Mouse (Mus musculus) cerebellum, postnatal 10 days (tissue): ENCODE results near the gene Fam160a1.
A peak's percentile ranks its signal among the peaks of the same experiment; 100 is the strongest.

ENCODE experiments used
- DNase-seq, 2 experiments: peaks; one replicate each; pipeline ENCODE4 v3.0.0; 2021; ENCODE audit warnings: mixed read lengths in 2 of 2

Fam160a1 gene

DNA sequence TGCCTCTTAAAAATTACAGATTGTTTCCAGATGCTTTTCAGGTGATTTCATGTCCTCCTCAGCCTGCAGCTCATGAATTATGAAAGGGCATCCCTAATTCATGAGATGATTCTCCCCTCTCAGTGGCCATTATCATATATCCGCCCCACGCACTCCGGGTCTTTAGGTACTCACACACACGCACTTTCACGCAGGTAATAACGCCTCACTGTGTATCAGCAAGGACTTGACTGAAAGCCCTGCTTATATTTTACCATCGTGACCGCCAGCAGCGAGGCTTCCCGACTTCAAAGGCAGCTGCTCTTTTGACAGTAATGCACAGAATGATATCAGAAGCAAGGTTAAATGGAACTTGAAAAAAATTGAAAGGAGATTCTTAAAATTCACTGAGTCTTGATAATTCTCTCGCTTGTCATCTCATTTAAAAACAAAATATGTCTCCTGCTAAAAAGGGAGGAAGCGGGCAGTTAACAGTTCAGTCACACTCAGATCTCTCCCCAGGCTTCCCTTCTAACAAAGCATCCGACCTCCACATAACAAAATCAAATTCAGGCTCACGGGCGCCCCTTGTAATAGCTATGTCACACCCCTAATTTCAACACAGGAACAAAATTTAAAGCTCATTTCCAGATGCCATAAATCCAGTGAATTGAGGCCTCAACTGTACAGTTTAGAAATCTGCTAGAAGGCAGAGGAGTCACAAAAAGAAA is 3.9 kb upstream of the Fam160a1 start:
- DNase-seq = no peak

DNA sequence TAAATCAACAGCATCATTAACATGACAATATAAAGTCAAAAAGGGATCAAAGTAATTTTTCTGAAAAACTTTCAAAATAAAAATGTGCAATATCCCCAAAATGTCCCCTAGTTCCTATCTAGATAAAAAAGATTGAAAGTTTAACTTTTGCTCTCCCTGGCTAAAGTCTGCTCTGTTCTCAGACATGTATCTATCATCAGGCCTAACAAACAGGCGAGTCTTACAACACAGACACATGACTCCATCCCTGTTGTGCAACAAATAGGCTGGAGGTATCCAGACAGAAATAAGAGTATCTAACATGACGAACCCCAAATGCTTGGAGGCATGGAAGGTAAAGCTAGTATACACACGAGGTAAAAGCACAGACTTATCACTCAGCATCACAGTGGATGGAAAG is 2.2 kb upstream of the Fam160a1 start:
- DNase-seq = no peak

DNA sequence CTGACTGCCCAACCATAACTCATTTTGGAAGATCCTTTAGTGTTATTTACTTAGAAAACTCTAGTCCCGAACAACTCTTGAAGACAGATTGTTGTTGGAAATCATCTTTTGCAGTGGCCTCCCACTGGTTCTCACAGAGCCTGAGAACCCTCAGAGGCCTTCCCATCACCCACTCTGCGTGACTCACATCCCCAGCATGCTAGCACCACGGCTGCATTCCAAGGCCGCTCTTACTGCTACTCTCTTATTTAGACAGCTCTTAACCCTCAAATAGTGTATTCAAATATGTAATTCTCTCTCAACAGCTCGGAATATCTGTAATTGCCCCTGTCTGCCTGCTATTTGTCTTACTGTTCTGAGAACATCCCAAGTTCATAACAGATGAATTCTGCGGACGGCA is 2.9 kb downstream of the Fam160a1 start:
- no peak for DNase-seq

DNA sequence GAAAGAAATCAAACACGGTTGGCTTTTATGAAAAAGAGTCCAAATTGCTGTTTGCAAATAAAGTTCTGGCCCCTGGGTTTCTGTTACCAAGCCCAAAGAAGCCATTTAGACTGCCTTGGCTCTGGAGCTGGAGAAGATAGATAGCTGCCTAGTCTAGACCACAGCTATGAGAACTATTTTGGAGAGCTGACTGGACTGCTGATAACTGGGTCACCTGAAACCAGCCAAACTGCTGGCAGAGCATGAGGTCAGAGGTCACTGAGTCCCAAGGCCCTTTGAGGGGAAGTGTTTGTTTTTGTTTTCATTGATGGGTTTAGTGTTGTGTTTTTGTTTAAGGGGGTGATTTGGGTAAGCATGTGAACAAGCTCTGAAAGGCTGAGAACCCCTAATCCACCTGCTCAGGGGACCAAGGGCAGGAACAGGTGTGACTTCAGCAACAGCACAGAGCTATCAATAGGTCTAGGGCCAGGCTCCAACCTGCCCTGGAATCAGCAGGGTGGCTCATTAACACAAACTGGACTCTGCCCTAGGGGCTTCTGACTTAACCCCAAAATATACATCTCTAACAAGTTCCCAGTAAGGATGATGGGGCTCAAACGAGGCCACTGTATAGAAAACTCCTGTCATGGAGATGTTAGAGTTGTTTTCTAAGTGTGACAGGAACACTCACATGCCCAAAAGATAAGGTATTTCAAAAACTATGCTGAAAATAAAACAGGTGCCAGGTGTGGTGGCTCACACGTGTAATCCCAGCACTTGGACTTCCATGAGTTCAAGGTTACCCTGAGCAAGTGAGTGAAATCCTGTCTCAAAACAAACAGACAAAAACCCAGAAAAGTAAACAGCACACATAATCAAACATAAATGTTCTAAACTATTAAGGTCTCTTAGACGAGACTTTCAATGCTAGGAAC is 3.7 kb downstream of the Fam160a1 start:
- no peak for DNase-seq

DNA sequence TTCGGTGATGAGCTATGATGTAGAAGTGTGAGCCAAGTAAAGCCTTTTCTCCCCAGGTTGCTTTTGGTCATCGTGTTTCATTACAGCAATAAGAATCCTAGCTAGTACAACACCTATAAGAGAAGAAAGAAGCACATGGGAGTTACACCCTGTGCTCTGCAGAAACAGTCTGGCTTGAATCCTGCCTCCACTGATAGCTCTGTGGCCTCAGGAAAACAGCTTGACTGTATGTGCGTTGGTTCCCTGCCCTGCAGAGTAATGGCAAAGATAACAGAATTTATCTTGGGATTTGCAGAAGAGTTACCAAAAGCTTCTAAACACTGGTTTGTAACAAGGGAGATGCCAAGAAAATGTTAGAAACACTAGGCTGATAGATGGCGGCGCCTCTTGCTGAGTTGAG is 5.1 kb downstream of the Fam160a1 start:
- no peak for DNase-seq

DNA sequence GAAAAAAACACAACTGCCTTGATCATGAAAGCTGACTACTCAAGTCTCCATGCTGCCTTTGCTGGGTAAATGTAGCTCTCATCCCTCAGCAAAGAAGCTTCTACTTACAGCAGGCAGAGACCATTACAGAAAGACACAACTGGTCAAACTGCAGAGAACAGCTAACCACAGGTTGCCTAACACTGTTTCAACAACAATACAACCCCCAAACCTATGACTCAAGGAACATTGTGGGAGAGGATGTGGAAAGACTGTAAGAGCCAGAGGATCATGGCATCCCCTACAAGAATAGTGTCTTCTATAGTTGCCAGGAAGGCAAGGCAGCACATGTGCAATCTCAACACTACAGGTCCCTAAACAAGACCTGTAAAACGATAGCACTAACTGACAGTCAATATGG is 23.9 kb downstream of the Fam160a1 start:
- no peak for DNase-seq

DNA sequence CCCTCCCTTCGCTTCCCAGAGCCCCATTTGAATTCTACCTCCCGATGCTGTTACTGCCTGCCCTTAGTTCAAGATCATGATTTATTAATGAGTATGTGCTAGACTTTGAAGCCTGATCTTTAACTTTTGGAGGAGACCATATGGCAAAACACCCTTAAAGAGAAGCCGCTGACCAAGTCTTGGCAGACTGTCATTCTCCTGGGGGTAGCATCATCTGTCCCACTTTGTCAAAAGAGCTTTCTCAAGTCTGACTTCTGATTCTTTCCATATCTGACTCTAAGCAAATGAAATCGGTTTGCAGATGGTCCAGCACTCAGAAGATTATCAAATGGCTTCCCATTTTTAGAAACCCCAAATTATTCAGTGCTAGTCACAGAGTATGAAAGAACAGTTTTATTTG is 27.3 kb downstream of the Fam160a1 start:
- peak; percentile 32 to 67 for DNase-seq

DNA sequence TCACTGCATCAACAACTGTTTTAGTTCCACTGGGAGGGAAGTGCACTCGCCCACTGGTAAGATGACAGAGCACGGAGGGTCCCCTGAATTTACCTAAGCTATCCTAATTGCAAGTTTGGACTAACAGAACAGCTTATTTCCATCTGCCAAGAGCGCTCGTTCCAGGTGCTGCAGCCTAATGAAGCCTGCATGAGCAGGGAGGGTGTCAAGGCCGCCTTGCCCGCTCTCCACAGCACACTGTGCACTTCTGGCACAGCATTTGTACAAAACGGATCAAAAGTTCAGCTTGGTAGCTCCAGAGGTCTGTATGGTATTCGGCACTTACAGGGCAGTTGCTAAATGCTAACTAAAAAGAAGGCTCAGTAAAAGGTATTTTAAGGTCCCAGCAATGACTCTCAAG is 30.6 kb downstream of the Fam160a1 start:
- DNase-seq = no peak

DNA sequence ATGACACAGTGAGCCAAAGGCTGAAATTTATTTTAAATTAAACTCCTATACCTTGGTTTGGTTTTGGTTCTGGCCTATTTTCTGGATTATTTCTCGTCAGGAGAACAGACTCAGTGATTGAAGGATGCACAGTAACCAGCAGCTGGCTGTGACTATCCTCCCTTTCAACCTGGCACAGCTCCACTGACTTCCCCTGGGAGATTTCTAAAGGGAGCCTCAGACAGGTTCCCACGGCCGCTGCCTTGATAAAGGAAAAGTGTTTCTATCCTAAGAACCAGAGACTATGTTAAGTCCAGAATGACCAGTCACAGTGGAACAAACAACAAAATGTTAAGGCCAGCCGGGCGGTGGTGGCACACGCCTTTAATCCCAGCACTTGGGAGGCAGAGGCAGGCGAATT is 36.2 kb downstream of the Fam160a1 start:
- peak; percentile 29 to 49 for DNase-seq

DNA sequence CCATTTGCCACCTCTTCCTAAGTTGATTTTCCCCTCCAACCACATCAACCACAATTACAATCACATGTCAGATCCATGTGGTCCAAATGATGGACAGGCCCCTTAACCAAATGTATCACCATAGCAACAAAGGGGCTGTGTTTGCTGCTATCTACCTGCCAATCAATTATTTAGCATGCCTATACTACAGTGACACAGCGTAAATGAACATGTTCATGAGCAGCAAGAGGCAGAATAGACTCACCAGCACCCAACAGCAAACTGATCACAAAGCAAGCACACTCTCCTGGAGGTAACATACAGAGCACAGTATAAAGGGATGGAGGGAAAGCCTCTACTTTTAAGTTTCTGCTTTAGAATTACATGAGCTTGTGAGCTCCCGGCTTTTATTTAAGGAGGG is 36.8 kb downstream of the Fam160a1 start:
- no peak for DNase-seq

DNA sequence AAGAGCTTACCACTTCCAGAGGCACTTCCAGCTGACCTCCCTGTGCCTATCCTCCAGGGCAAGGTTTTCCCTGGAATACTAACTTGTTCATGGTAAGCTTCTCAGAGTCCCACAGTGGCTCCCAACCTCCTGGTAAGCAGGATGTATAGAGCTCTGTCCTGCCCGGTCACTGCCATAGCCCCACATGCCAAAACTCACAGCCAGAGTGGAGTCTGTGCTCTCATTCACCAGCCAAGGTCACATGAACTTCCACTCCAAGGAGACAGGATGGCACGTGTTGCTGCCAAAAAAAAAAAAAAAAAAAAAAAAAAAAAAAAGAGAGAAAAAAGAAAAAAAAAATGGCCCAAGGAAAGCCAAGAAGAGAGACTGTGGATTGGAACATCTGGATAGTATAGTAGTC is 39.2 kb downstream of the Fam160a1 start:
- no peak for DNase-seq

DNA sequence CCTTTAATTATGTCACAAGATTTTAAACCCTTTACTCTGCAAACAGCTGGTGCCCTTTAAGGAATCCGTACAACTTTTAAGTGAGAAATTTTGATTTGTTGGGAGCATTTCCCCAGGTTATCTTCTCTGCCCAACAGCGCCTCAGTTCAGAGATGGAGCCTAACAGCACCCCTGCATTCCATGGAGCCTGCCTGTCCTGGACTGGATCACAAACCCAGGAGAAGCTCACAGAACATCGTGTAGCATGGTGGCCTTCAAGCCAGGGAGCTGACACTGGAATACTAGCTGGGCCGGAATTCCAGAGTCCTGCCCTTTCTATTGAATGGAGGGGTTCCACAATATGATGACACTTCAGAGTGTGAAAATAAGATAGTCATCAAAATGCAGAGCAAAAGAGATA is 39.7 kb downstream of the Fam160a1 start:
- no peak for DNase-seq

DNA sequence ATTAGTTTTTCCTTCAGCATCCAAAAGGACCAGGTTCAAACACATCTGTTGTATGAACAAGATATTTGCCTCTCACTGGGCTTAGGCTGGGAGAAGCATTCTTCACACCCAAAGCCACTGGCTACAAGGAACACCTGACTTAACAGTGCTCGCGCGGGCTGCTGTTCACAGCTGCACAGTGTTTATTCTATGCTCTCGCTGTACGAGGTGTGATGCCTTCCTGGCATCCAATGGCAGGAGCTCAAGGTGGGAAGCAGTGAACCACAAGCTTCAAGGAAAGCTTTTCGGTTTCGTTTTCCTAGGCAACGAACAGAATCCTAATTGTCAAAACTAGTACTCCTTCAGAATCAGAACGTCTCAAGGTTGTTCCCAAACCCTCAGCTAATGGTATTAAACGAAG is 40.4 kb downstream of the Fam160a1 start:
- DNase-seq = no peak

DNA sequence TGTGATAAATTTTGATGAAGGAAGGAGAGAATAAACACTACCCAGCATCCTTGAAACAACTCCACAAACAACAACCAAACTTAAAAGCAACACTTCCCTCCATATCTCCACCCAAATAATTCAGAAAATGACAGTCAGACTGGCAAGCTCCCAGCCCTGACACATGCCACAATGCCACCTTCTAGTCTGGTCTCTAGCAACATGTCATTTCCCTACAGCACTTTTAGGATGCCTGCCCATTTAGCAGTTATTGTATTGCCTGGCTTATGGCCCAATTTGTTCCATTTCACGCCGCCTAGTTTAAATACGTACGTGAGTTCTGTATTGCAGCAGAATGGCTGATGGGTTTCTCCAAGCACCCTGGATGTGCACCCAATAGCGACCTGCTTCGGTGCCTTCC is 41.0 kb downstream of the Fam160a1 start:
- DNase-seq = peak in 1 of 2 experiments; percentile 20

DNA sequence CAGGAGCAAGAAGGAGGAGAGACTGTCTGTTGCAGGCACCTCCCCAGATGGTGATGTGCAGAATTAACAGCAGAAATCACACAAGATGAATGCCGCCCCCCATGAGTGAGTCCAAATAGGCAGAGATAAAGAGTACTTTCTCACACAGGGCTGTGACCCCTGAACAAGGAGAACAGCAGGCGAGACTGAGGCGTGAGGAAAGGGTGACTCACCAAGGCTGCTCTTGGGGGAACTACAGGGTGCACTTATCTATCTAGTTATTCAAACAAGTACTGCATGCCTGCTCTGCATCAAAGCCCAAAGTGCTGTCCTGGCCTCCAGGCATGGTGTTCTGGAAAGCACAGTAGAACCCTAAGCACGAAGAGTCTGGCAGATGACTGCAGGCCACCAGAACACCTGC is 43.2 kb downstream of the Fam160a1 start:
- peak; percentile 19 to 26 for DNase-seq

DNA sequence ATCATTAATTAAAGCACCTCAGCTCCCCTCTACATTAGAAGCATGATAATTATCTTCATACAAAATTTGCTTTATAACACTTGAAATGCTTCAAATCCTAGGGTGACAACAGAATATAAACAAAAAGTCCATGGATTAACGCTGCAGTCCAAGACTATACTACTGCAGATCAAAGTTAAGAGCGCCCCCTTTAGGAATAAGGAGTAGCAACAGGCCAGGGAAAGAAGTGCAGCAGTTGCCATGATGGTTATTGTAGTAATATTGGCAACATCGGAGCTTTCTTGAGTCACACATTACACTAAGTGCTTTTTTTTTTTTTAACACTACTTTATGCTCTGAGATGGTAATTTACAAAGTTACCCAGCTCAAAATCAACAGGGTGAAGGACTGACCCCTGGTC is 43.7 kb downstream of the Fam160a1 start:
- peak; percentile 22 to 41 for DNase-seq

DNA sequence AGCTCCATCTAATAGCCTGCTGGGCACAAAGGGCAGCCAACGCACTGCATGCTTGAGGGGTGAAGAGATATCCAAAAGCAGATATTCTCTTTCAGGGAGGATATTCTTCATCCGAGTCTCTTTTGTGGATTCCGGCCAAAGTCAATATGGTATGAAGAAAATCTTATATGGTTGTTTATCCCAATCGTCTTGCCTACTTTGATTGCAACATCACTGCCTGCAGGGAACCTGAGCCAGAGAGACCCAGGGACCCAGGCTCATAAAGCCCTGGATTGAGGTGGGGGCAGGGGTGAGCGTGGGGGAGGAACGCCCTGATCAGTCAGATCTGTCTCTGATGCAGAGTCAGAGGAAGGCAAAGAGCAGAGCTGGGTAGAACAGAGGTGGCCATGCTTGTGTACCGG is 52.2 kb downstream of the Fam160a1 start:
- no peak for DNase-seq

DNA sequence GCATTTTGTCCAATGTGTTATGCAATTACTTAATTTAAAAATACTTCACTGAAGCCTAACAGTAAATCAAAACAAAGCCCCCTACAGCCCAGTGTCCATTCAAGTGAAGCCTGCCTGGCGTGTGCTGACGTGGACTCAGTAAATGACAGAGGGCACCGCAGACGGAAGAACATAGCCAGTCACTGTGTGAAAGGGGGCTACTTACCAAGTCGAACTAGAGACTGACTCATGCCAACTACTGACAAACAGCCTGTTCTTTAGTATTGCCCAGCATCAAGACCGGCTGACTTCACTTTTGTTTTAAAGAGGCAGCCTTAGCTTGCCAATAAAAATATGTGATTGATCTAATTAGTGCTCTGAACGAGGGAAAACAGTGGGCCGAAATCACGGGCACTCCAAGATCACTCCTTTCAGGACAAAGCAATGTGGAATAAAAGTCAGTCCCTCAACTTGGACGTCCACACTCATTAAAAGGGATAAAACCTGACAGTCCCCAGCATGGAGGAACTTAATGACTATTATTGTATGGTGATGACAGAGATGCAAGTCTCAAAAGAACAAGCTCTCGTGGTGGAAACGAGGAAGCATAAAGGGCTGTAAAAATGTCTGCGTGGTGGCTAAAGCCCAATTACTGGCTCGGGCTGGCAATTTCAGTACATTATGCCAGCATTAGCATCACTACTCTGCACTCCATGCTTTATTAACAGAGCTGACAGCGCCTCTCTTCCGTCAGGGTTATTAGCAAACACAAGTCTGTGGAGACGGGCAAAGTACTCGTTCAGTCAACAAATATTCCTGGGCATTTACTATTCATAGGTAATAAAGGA is 52.9 kb downstream of the Fam160a1 start:
- no peak for DNase-seq

DNA sequence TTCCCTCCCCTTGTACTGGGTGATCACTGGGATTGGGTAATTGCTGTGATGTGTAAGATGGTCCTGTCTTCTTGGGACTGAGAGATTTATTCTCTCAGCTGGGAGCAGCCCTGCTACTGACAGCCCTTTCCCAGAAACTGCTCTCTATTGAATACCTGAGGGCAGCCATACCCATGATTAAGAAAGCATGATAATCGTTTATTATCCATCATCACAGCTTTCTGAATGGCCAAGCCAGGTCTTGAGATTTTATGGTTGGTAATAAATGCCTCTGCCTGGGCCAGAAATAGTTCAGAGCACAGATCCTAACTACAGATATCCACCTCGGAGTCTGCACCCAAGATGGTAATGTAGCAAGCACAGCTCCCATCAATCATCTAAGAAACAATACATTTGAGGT is 59.1 kb downstream of the Fam160a1 start:
- no peak for DNase-seq

DNA sequence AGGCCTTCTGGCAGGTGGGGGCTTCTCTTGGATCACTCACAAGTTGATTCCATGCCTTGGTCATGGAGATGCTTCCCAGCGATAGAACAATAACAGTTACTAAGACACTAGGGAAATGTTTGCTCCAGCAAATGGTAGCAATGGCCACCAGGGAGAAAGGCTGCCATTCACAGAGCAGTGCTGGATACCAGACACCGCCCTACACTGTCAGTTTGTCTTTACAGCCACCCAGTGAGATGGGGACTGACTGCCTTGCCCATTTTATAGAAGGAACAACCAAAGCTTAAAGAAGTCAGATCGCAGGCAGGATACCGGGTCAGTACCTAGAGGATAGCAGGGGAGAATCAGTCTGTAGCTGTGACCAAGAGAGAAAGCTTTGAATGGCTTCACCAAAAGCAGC is 59.7 kb downstream of the Fam160a1 start:
- DNase-seq = no peak

DNA sequence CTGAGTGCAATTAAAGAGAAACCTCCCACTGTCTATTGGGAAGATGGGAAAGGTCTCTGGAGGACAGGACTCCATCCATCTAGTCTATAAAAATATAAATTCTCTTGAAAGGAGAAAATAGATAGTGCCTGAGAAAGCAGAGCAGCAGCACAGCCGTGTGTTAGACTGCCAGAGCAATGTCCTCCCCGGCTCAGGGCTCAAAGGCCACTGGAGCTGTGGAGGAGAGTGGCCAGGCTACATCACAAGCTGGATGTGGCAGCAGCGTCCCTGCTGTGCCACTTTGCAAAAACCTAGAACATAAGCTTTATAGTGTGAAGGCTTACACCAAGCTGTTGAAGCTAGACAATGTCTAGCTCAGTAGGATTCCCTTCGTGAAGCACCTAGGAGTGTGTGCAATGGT is 67.7 kb downstream of the Fam160a1 start:
- DNase-seq = no peak

DNA sequence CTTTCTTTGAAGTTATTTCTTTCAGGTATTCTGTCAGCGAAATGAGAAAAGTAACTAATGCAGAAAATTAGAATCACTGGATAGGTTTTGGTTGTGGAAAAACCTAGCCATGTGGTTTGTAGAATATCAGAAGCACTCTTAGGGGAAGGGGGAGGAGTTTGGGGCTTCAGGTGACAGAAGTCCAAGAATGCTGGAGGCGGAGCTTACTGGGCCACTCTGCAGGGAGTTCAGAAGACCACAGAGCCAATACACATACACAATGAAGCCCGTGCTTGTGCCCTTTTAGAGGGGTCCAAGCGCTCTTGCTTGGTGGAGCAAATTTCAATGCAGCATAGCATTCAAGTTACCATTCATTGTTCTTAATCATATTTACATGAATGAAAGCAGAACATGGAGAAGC is 68.2 kb downstream of the Fam160a1 start:
- no peak for DNase-seq

DNA sequence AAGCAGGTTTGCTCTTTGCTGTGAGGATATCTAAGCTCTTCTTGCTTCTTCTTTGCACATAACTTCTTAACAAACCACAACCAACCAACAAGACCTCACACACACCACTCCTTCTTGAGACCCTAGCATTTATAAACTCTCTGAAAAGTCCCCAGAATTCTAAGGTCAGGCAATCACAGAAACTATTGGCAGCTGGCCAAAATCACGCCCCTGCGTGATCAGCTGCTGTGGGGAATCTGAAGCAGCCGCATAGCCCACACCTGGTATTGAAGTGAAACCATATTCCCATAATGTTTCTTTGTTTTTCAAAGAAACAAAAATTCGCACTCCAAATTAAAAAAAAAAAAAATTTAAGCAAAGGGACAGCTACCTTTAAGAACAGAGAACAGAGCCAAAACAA is 71.0 kb downstream of the Fam160a1 start:
- peak; percentile 16 to 24 for DNase-seq
